Comparison of ENCODE assay signal across 19 mouse cellular contexts in the genomic region with DNA sequence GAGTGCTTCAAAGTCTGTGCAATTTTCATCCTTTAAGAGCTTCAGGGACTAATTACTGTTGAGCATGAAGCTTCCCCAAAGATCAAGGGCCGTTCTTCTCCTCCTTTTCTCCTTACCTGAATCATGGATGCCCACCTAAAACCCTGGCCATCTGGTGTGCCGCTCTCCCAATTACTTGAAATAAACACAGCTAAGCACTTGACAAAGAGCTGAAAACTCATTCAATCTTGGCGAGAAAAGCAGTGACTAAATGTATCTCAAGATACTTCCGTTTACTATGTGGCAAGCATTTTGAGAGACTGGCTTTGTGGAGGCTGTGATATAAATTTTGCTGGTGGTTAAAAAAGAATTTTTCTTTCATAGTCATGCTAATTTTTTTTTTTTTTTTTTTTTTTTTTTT. TPM values are rescaled to one million over a fixed set of nuclear protein-coding genes. Genes with fewer than 3 reads are reported as not detected.
"Had no signal": no experiment of that assay in that cellular context is flagged by ENCODE, and none has a peak within 500 bp of the region (broad histone marks: within the 10 kb centered on the region; RNA-seq: fewer than 3 reads in every experiment).

No protein-coding gene starts in this region.

- H3K4me1 ChIP-seq: midbrain, embryonic 13.5 days; midbrain, embryonic 15.5 days; neural tube, embryonic 13.5 days; neural tube, embryonic 15.5 days had no signal

- H3K4me2 ChIP-seq: lung, embryonic 14.5 days; midbrain, embryonic 13.5 days; midbrain, embryonic 15.5 days; neural tube, embryonic 13.5 days; neural tube, embryonic 15.5 days had no signal

- H3K27me3 ChIP-seq: midbrain, embryonic 13.5 days; midbrain, embryonic 15.5 days; neural tube, embryonic 13.5 days; neural tube, embryonic 15.5 days had no signal

- ATAC-seq: midbrain, embryonic 13.5 days; midbrain, embryonic 15.5 days had no signal

- H3K4me3 ChIP-seq: midbrain, embryonic 10.5 days; midbrain, embryonic 13.5 days; midbrain, embryonic 15.5 days; myocyte; neural tube, embryonic 13.5 days; neural tube, embryonic 15.5 days had no signal

- H3K36me3 ChIP-seq: midbrain, embryonic 10.5 days; midbrain, embryonic 13.5 days; midbrain, embryonic 15.5 days; neural tube, embryonic 13.5 days; neural tube, embryonic 15.5 days had no signal

- H3K9me3 ChIP-seq: midbrain, embryonic 10.5 days; midbrain, embryonic 13.5 days; midbrain, embryonic 15.5 days; neural tube, embryonic 13.5 days; neural tube, embryonic 15.5 days had no signal

- H3K9ac ChIP-seq: lung, embryonic 14.5 days; midbrain, embryonic 13.5 days; midbrain, embryonic 15.5 days; neural tube, embryonic 13.5 days; neural tube, embryonic 15.5 days had no signal

- H3K27ac ChIP-seq: midbrain, embryonic 10.5 days; midbrain, embryonic 13.5 days; midbrain, embryonic 15.5 days; neural tube, embryonic 13.5 days; neural tube, embryonic 15.5 days had no signal

- DNase-seq: lung, adult 18-20 months; lung, embryonic 14.5 days; lung, postnatal 10 days; lung, postnatal 4 days; retina, postnatal 1 day; right cerebral cortex, adult 18-20 months; right cerebral cortex, postnatal 25 days; right cerebral cortex, postnatal 4 days; spleen, adult 18-20 months; thymus, adult 2 months; thymus, postnatal 25 days; thymus, postnatal 4 days had no signal

RNA-seq across cellular contexts. Expression of a gene that starts 19.5 kb away (rescaled TPM):
- total RNA-seq: megakaryocyte-erythroid progenitor cell, adult 5-6 weeks had no signal
